ENCODE assay signal across 17 mouse cellular contexts in the genomic region with DNA sequence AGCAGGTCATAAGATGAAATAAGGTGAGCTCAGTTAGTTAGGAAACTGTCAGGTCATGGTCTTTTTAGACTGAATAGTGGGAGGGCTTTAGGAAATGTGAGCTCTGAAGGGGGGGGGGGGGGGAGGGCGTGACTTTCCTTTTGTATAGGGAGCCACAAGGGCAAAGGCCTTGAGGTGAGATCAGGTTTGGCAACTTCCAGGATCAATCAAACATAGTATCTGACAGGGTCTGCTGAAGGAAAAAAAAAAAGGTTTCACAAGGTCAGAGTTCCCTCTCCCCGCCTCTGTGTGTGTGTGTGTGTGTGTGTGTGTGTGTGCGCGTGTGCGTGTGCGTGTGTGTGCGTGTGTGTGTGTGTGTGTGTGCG. TPM values are rescaled to one million over a fixed set of nuclear protein-coding genes. Genes with fewer than 3 reads are reported as not detected.
DNase-seq lines count a peak whose midpoint lies in the region; ATAC-seq and TF ChIP-seq lines count a peak whose summit lies in the region.
"Had no signal": no experiment of that assay in that cellular context is flagged by ENCODE, and none has a peak within 500 bp of the region (broad histone marks: within the 10 kb centered on the region; RNA-seq: fewer than 3 reads in every experiment).

No protein-coding gene starts in this region.

- DNase-seq in forebrain, embryonic 10.5 days (ENCODE audit: extremely low spot score, low spot score), result no peak
- peak; percentile 68 for DNase-seq in ZHBTc4 (ENCODE audit: low read depth, low spot score)
- peak; percentile 54 for DNase-seq in liver, postnatal 0 days
- no peak for DNase-seq in right cerebral cortex, adult 18-20 months
- DNase-seq in right cerebral cortex, postnatal 4 days, result no peak
- DNase-seq in kidney, postnatal 4 days, result no peak
- DNase-seq: gastrocnemius, postnatal 25 days; lung, adult 2 months; lung, postnatal 4 days; midbrain, embryonic 14.5 days; right cerebral cortex, postnatal 25 days; thymus, postnatal 25 days had no signal

- H3K4me1 ChIP-seq in forebrain, embryonic 10.5 days, result peaks cover 21% of the 10 kb centered on the region
- H3K4me1 ChIP-seq in forebrain, embryonic 15.5 days, result 0 out of 2 replicates have a peak, but pooled peaks cover 3% of the 10 kb centered on the region
- no peaks in the 10 kb centered on the region; the same call in 1 of the 2 replicates for H3K4me1 ChIP-seq in intestine, embryonic 16.5 days (ENCODE audit: control insufficient read depth, insufficient read depth, low read length)
- H3K4me1 ChIP-seq in liver, postnatal 0 days (ENCODE audit: insufficient read depth), result no peaks in the 10 kb centered on the region
- H3K4me1 ChIP-seq: heart, embryonic 10.5 days had no signal

- 0 out of 2 replicates have a peak overlapping the region, but pooled peaks have one; percentile 65 for H3K27ac ChIP-seq in forebrain, embryonic 10.5 days
- H3K27ac ChIP-seq in forebrain, embryonic 15.5 days (replicated peaks), result no peak overlapping the region
- H3K27ac ChIP-seq in intestine, embryonic 16.5 days (ENCODE audit: low read length), result no peak overlapping the region
- H3K27ac ChIP-seq in liver, postnatal 0 days (ENCODE audit: low read depth), result no peak overlapping the region; the same call in 1 of the 2 replicates
- H3K27ac ChIP-seq: heart, embryonic 10.5 days had no signal

- TF ChIP-seq EP300 in liver, postnatal 0 days (IDR thresholded peaks at IDR 0.05; ENCODE audit: low read depth), result peak; percentile 26; the same call in 1 of the 2 replicates

- H3K9me3 ChIP-seq in forebrain, embryonic 10.5 days, result no peaks in the 10 kb centered on the region
- no peaks in the 10 kb centered on the region for H3K9me3 ChIP-seq in forebrain, embryonic 15.5 days
- H3K9me3 ChIP-seq in intestine, embryonic 16.5 days (ENCODE audit: control insufficient read depth, low read length), result no peaks in the 10 kb centered on the region
- no peaks in the 10 kb centered on the region for H3K9me3 ChIP-seq in liver, postnatal 0 days (ENCODE audit: low read length)
- H3K9me3 ChIP-seq: heart, embryonic 10.5 days had no signal

- H3K27me3 ChIP-seq in forebrain, embryonic 10.5 days (ENCODE audit: poor library complexity, severe bottlenecking), result no peaks in the 10 kb centered on the region
- H3K27me3 ChIP-seq in forebrain, embryonic 15.5 days, result no peaks in the 10 kb centered on the region
- no peaks in the 10 kb centered on the region for H3K27me3 ChIP-seq in intestine, embryonic 16.5 days (replicated peaks; ENCODE audit: control insufficient read depth, insufficient read depth, low read length)
- H3K27me3 ChIP-seq in liver, postnatal 0 days (ENCODE audit: insufficient read depth, low read length), result no peaks in the 10 kb centered on the region

- no peak overlapping the region for H3K4me2 ChIP-seq in forebrain, embryonic 15.5 days (replicated peaks)
- H3K4me2 ChIP-seq in intestine, embryonic 16.5 days (ENCODE audit: low read depth, low read length), result no peak overlapping the region
- no peak overlapping the region for H3K4me2 ChIP-seq in liver, postnatal 0 days (ENCODE audit: low read depth, low read length)

- ATAC-seq in forebrain, embryonic 15.5 days (replicated peaks), result no peak
- peak; percentile 71 for ATAC-seq in intestine, embryonic 16.5 days
- ATAC-seq in liver, postnatal 0 days, result peak; percentile 85
- ATAC-seq: inflammation-experienced regulatory T-cells, adult 6 months had no signal

- no peak overlapping the region for H3K9ac ChIP-seq in forebrain, embryonic 15.5 days (replicated peaks)
- no peak overlapping the region for H3K9ac ChIP-seq in intestine, embryonic 16.5 days (ENCODE audit: low read depth, low read length)
- H3K9ac ChIP-seq in liver, postnatal 0 days (replicated peaks), result no peak overlapping the region

- 34% methylated on average over 7 of the region's 8 CpGs for WGBS in forebrain, embryonic 10.5 days
- WGBS in forebrain, embryonic 15.5 days, result 24% methylated on average over 8 of the region's 8 CpGs
- WGBS in intestine, embryonic 16.5 days, result 24% methylated on average over 8 of the region's 8 CpGs
- 18% methylated on average over 7 of the region's 8 CpGs for WGBS in liver, postnatal 0 days (ENCODE audit: insufficient replicate concordance)

- no peak overlapping the region for H3K4me3 ChIP-seq in forebrain, embryonic 10.5 days
- no peak overlapping the region for H3K4me3 ChIP-seq in forebrain, embryonic 15.5 days
- no peak overlapping the region for H3K4me3 ChIP-seq in intestine, embryonic 16.5 days (ENCODE audit: low read length)
- no peak overlapping the region for H3K4me3 ChIP-seq in liver, postnatal 0 days (ENCODE audit: low read depth, low read length)
- H3K4me3 ChIP-seq: erythroblast, embryonic 14.5 days; heart, embryonic 10.5 days had no signal

- no peaks in the 10 kb centered on the region for H3K36me3 ChIP-seq in forebrain, embryonic 10.5 days (replicated peaks)
- H3K36me3 ChIP-seq in forebrain, embryonic 15.5 days, result no peaks in the 10 kb centered on the region
- no peaks in the 10 kb centered on the region for H3K36me3 ChIP-seq in intestine, embryonic 16.5 days (ENCODE audit: control insufficient read depth, insufficient read depth, low read length)
- H3K36me3 ChIP-seq in liver, postnatal 0 days (replicated peaks; ENCODE audit: insufficient read depth, low read length), result no peaks in the 10 kb centered on the region
- H3K36me3 ChIP-seq: heart, embryonic 10.5 days had no signal

- TF ChIP-seq CTCF in liver, postnatal 0 days (IDR thresholded peaks at IDR 0.05; ENCODE audit: low read depth), result no peak

RNA-seq across cellular contexts. Expression of gene Cyp2b19, which starts 24.8 kb away (rescaled TPM):
- 0.06 TPM in 1 of 2 replicates, not detected in the other for polyA plus RNA-seq in forebrain, embryonic 10.5 days (2016; fragmentation: Nextera tagmentation; extraction: Ambion mirVana)
- polyA plus RNA-seq in forebrain, embryonic 15.5 days (2015; fragmentation: Nextera tagmentation; extraction: Ambion mirVana), result 0.14 and 0.19 TPM in 2 replicates
- not detected in 2 replicates for polyA plus RNA-seq in intestine, embryonic 16.5 days (2015; fragmentation: Nextera tagmentation; extraction: Ambion mirVana)
- polyA plus RNA-seq in liver, postnatal 0 days (2015; fragmentation: Nextera tagmentation; extraction: Ambion mirVana), result not detected in 2 replicates
- polyA plus RNA-seq: erythroblast, embryonic 14.5 days; heart, embryonic 10.5 days; inflammation-experienced regulatory T-cells, adult 6 months had no signal

RNA-seq across cellular contexts. Expression of gene Cyp2g1, which starts 26.9 kb away (rescaled TPM):
- not detected in 2 replicates for polyA plus RNA-seq in forebrain, embryonic 10.5 days (2016; fragmentation: Nextera tagmentation; extraction: Ambion mirVana)
- polyA plus RNA-seq in forebrain, embryonic 15.5 days (2015; fragmentation: Nextera tagmentation; extraction: Ambion mirVana), result not detected in 2 replicates
- not detected in 2 replicates for polyA plus RNA-seq in intestine, embryonic 16.5 days (2015; fragmentation: Nextera tagmentation; extraction: Ambion mirVana)
- 0.59 and 0.80 TPM in 2 replicates for polyA plus RNA-seq in liver, postnatal 0 days (2015; fragmentation: Nextera tagmentation; extraction: Ambion mirVana)
- polyA plus RNA-seq: heart, embryonic 10.5 days; inflammation-experienced regulatory T-cells, adult 6 months; lung, adult 2 months had no signal

RNA-seq across cellular contexts. Expression of gene Cyp2a5, which starts 53.4 kb away (rescaled TPM):
- polyA plus RNA-seq in forebrain, embryonic 10.5 days (2016; fragmentation: Nextera tagmentation; extraction: Ambion mirVana), result not detected in 2 replicates
- polyA plus RNA-seq in forebrain, embryonic 15.5 days (2015; fragmentation: Nextera tagmentation; extraction: Ambion mirVana), result 0.23 TPM in 1 of 2 replicates, not detected in the other
- polyA plus RNA-seq in intestine, embryonic 16.5 days (2015; fragmentation: Nextera tagmentation; extraction: Ambion mirVana), result 0.12 TPM in 1 of 2 replicates, not detected in the other
- polyA plus RNA-seq in liver, postnatal 0 days (2015; fragmentation: Nextera tagmentation; extraction: Ambion mirVana), result 5.4 and 5.6 TPM in 2 replicates
- polyA plus RNA-seq: erythroblast, embryonic 14.5 days; heart, embryonic 10.5 days; inflammation-experienced regulatory T-cells, adult 6 months had no signal

Comparison
In these comparisons a context has a peak if more than half of its experiments do, and no peak if none do; other contexts are left out.
1. DNase-seq: peak in ZHBTc4 (single experiment) and liver, postnatal 0 days (single experiment); none in forebrain, embryonic 10.5 days (single experiment), right cerebral cortex, adult 18-20 months (single experiment), right cerebral cortex, postnatal 4 days (single experiment) and kidney, postnatal 4 days (0 of 2).